Mouse (Mus musculus): ENCODE data around the gene Tjp1. TPM values are rescaled to one million over a fixed set of nuclear protein-coding genes. Genes with fewer than 3 reads are reported as not detected.

The Tjp1 gene
- total and polyA plus RNA-seq, 2 experiments from 2014 or later: 15.8 to 64.4 TPM

GRCm38 (mm10) chr7:65486259-65486681 lies 41.3 kb downstream of the Tjp1 start:
- 7% methylated on average over 13 of the region's 13 CpGs for WGBS
- ATAC-seq: no peak
- H3K4me1 ChIP-seq (ENCODE audit: insufficient read depth): no peaks in the 10 kb centered on the region
- peak overlapping the region; percentile 8; the same call in 1 of the 2 replicates for H3K4me2 ChIP-seq (ENCODE audit: low read depth)
- no peak overlapping the region for H3K27ac ChIP-seq (ENCODE audit: low read depth, low read length)
- peak; percentile 7 for DNase-seq
- H3K27me3 ChIP-seq (ENCODE audit: insufficient read depth, low read length): no peaks in the 10 kb centered on the region
- H3K36me3 ChIP-seq (ENCODE audit: insufficient read depth): no peaks in the 10 kb centered on the region
- H3K4me3 ChIP-seq (ENCODE audit: low read depth, low read length): no peak overlapping the region
- H3K9me3 ChIP-seq (ENCODE audit: low read length): no peaks in the 10 kb centered on the region
- TF ChIP-seq CTCF (IDR thresholded peaks at IDR 0.05; ENCODE audit: low read depth): no peak
- H3K9ac ChIP-seq: no peak overlapping the region

DNA sequence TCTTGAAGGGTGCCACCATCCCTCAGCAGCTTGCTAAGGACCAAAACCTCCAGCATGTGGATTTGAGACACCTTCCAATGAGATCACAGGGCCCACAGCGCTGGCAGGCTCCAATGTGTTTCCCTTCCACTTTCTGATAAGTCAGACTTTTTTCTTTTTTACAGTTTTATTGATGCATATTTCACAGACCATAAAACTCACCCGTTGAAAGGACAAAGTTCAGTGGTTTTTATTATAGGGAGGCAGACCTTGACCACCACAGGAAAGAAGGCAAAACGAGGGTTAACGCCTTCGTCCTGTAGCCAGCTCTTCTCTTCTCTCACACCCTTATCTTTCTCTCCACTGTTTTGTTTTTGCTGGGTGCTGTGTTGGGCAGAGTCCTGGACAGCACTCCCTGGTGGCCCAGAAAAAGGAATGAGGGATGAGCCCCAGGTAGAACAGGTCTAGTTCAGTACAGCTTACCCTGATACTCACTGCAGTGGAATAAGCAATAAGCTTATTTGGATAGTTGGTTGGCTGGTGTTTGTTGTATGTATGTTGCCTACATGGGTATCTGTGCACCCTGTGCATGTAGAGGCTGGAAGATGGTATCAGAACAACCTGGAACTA lies 43.3 kb downstream of the Tjp1 start:
- DNase-seq (no peak), ATAC-seq (no peak)

DNA sequence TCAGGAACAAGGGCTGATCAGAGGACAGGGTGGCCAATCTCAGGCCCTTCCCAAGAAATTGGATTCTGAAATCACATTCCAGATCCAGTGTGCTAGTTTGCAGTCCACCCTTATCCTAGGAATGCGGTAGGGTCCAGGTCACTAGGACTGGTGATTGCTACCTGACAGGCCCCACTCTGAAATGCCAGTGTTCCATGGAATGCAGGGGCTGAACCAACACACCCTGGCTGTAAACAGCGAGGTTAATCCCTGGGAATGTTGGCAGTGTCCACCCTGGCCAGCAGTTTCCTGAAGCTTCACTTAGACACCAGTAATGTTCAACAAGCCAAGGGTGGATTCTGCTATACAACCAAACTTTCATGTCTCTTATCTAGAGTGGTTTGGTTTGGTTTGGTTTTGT lies 45.4 kb downstream of the Tjp1 start:
- TF ChIP-seq CTCF (IDR thresholded peaks at IDR 0.05; ENCODE audit: low read depth): no peak
- Histone ChIP-seq H3K4me2 (ENCODE audit: low read depth) (no peak overlapping the region), H3K9ac (no peak overlapping the region), H3K27me3 (ENCODE audit: insufficient read depth, low read length) (no peaks in the 10 kb centered on the region), H3K9me3 (ENCODE audit: low read length) (no peaks in the 10 kb centered on the region), H3K27ac (ENCODE audit: low read depth, low read length) (no peak overlapping the region), H3K4me3 (ENCODE audit: low read depth, low read length) (no peak overlapping the region), H3K36me3 (ENCODE audit: insufficient read depth) (no peaks in the 10 kb centered on the region), H3K4me1 (ENCODE audit: insufficient read depth) (no peaks in the 10 kb centered on the region)
- ATAC-seq (no peak), DNase-seq (no peak)
- WGBS: 78% methylated on average over 2 of the region's 2 CpGs

More for the DNA sequence above, 43.3 kb downstream of the Tjp1 start:
- Histone ChIP-seq H3K4me2 (ENCODE audit: low read depth) (no peak overlapping the region), H3K4me1 (ENCODE audit: insufficient read depth) (no peaks in the 10 kb centered on the region), H3K9ac (no peak overlapping the region), H3K36me3 (ENCODE audit: insufficient read depth) (no peaks in the 10 kb centered on the region), H3K9me3 (ENCODE audit: low read length) (no peaks in the 10 kb centered on the region), H3K27me3 (ENCODE audit: insufficient read depth, low read length) (no peaks in the 10 kb centered on the region), H3K27ac (ENCODE audit: low read depth, low read length) (no peak overlapping the region), H3K4me3 (ENCODE audit: low read depth, low read length) (no peak overlapping the region)
- no peak for TF ChIP-seq CTCF (IDR thresholded peaks at IDR 0.05; ENCODE audit: low read depth)
- 85% methylated on average over 5 of the region's 5 CpGs for WGBS

DNA sequence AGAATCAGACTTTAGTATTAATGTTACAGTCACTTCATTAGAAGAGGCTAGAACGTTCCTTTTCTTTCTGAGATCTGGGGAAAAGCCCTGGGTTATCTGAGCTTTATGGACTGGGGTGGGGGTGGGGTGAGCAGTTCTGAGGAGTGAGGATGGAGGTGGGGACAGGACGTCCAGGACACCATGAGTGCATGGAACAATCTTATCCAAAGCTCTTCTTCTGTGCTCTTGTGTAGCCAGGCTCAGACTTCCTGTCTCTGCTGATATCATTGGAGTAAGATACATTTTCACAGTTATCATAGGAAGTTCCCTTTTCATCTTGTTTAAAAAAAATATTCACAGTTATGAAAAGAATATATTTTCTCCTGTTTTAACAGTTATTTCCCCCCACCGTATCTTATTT lies 55.5 kb downstream of the Tjp1 start:
- Histone ChIP-seq H3K9me3 (ENCODE audit: low read length) (no peaks in the 10 kb centered on the region), H3K27me3 (ENCODE audit: insufficient read depth, low read length) (no peaks in the 10 kb centered on the region), H3K9ac (no peak overlapping the region), H3K27ac (ENCODE audit: low read depth, low read length) (no peak overlapping the region), H3K36me3 (ENCODE audit: insufficient read depth) (no peaks in the 10 kb centered on the region), H3K4me3 (ENCODE audit: low read depth, low read length) (no peak overlapping the region), H3K4me1 (ENCODE audit: insufficient read depth) (no peaks in the 10 kb centered on the region), H3K4me2 (ENCODE audit: low read depth) (no peak overlapping the region)
- DNase-seq (no peak), ATAC-seq (no peak)
- 73% methylated on average over 3 of the region's 3 CpGs for WGBS
- no peak for TF ChIP-seq CTCF (IDR thresholded peaks at IDR 0.05; ENCODE audit: low read depth)

- H3K27ac ChIP-seq (ENCODE audit: low read depth, low read length): no peak overlapping the region
- ATAC-seq (no peak), DNase-seq (no peak)
- 87% methylated on average over 6 of the region's 6 CpGs for WGBS
- H3K9ac ChIP-seq: no peak overlapping the region
- H3K4me2 ChIP-seq (ENCODE audit: low read depth): no peak overlapping the region
- H3K36me3 ChIP-seq (ENCODE audit: insufficient read depth): no peaks in the 10 kb centered on the region
- no peaks in the 10 kb centered on the region for H3K9me3 ChIP-seq (ENCODE audit: low read length)
- H3K4me1 ChIP-seq (ENCODE audit: insufficient read depth): no peaks in the 10 kb centered on the region
- no peak overlapping the region for H3K4me3 ChIP-seq (ENCODE audit: low read depth, low read length)
- no peak for TF ChIP-seq CTCF (IDR thresholded peaks at IDR 0.05; ENCODE audit: low read depth)
- no peaks in the 10 kb centered on the region for H3K27me3 ChIP-seq (ENCODE audit: insufficient read depth, low read length)
These were observed 56.2 kb downstream of the Tjp1 start for GRCm38 (mm10) chr7:65471406-65471805.

DNA sequence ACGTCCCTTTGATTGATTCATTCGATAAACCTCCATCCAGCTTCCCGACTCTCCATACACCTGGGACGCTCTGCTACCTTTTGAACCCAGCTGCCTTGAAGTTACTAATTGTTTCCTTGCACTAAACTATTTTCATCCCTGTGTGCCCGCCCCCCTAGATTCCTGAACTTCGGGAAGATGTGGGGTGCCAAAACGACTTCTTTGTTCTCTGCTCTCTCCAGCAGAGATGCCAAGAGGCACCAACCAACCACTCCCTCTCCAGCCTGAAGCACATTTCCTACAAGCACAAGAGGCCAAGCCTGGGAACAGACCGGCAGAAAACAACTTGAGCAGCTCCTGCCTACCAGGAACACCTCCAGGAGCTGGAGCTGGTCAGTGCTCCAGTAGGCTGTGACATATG lies 57.4 kb downstream of the Tjp1 start:
- Histone ChIP-seq H3K4me1 (ENCODE audit: insufficient read depth) (no peaks in the 10 kb centered on the region), H3K27me3 (ENCODE audit: insufficient read depth, low read length) (no peaks in the 10 kb centered on the region), H3K9me3 (ENCODE audit: low read length) (no peaks in the 10 kb centered on the region), H3K36me3 (ENCODE audit: insufficient read depth) (no peaks in the 10 kb centered on the region), H3K4me2 (ENCODE audit: low read depth) (no peak overlapping the region), H3K4me3 (ENCODE audit: low read depth, low read length) (no peak overlapping the region), H3K27ac (ENCODE audit: low read depth, low read length) (no peak overlapping the region), H3K9ac (no peak overlapping the region)
- ATAC-seq (no peak; the same call in 1 of the 2 replicates), DNase-seq (no peak)
- no peak for TF ChIP-seq CTCF (IDR thresholded peaks at IDR 0.05; ENCODE audit: low read depth)
- WGBS: 31% methylated on average over 8 of the region's 8 CpGs

DNA sequence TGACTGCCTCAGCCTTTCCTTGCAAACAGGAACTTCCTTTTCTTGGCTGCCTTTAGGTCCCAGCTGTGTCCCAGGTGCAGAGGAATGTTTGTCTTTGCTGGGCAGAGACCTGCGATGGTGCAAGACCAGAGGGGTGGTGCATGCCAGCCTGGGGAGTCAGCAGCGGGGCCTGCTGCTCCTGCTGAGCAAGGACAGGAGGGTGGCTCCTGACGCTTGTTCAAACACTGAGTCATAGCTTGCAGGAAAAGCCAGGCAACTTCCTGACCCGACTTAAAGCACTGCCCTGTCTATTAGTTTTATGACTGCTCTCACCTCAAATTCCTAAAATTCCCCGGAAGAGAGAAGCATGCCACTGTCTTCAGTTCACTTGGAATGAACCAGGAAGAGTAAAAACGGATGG lies 57.9 kb downstream of the Tjp1 start:
- H3K4me2 ChIP-seq (ENCODE audit: low read depth): no peak overlapping the region
- no peaks in the 10 kb centered on the region for H3K4me1 ChIP-seq (ENCODE audit: insufficient read depth)
- 37% methylated on average over 6 of the region's 6 CpGs for WGBS
- no peak for TF ChIP-seq CTCF (IDR thresholded peaks at IDR 0.05; ENCODE audit: low read depth)
- H3K27me3 ChIP-seq (ENCODE audit: insufficient read depth, low read length): no peaks in the 10 kb centered on the region
- no peak overlapping the region for H3K4me3 ChIP-seq (ENCODE audit: low read depth, low read length)
- no peak for ATAC-seq
- H3K27ac ChIP-seq (ENCODE audit: low read depth, low read length): no peak overlapping the region
- H3K9ac ChIP-seq: no peak overlapping the region
- DNase-seq: no peak
- H3K36me3 ChIP-seq (ENCODE audit: insufficient read depth): no peaks in the 10 kb centered on the region
- no peaks in the 10 kb centered on the region for H3K9me3 ChIP-seq (ENCODE audit: low read length)

All from forebrain, postnatal 0 days (tissue).